Mouse (Mus musculus) hindbrain, embryonic 11.5 days (tissue): ENCODE measurements at regions not wholly inside any gene's neighbourhood (a gene's known extent, or its start where the extent isn't known, plus 50 kb on each side); places are given as distances from the start of the nearest gene placed in this dataset.
A peak's percentile ranks its signal among the peaks of the same experiment; 100 is the strongest.

ENCODE experiments used
- ATAC-seq: fragments of 200-750 bp; cut with Nextera tagmentation; 2 replicates; pipeline ENCODE4 v1.8.0; 2017; ENCODE audit warnings: mild to moderate bottlenecking, moderate TSS enrichment, moderate library complexity; ENCODE audit not compliant: low FRiP score
- DNase-seq: peaks from one replicate; pipeline ENCODE4 v3.0.0-alpha.2; 2015; ENCODE audit warnings: low spot score
- H3K27ac ChIP-seq: fragments of 300-500 bp; sonication (generic); 2 replicates; pipeline ENCODE4 v1.5.1; 2014; ENCODE audit warnings: mild to moderate bottlenecking, low read depth, low read length
- H3K27me3 ChIP-seq: fragments of 300-500 bp; sonication (generic); 2 replicates; pipeline ENCODE4 v1.6.1; 2014; ENCODE audit warnings: mild to moderate bottlenecking, low read length, moderate library complexity, mixed read lengths; ENCODE audit not compliant: control insufficient read depth, insufficient read depth
- H3K36me3 ChIP-seq: fragments of 300-500 bp; sonication (generic); 2 replicates; pipeline ENCODE4 v1.6.1; 2014; ENCODE audit warnings: mild to moderate bottlenecking, low read length, moderate library complexity, mixed read lengths; ENCODE audit not compliant: control insufficient read depth, insufficient read depth
- H3K4me1 ChIP-seq: fragments of 300-500 bp; sonication (generic); replicated peaks from 2 replicates; pipeline ENCODE4 v1.6.1; 2014; ENCODE audit warnings: low read length, mixed read lengths; ENCODE audit not compliant: control insufficient read depth, insufficient read depth
- H3K4me2 ChIP-seq: fragments of 300-500 bp; sonication (generic); replicated peaks from 2 replicates; pipeline ENCODE4 v1.6.1; 2014; ENCODE audit warnings: mild to moderate bottlenecking, low read depth, low read length
- H3K4me3 ChIP-seq: fragments of 300-500 bp; sonication (generic); 2 replicates; pipeline ENCODE4 v1.5.1; 2014; ENCODE audit warnings: low read depth, low read length
- H3K9ac ChIP-seq: fragments of 300-500 bp; sonication (generic); 2 replicates; pipeline ENCODE4 v1.6.1; 2014; ENCODE audit warnings: low read depth, low read length
- H3K9me3 ChIP-seq: fragments of 300-500 bp; sonication (generic); 2 replicates; pipeline ENCODE4 v1.6.1; 2016; ENCODE audit warnings: low read length; ENCODE audit not compliant: control insufficient read depth
- WGBS: fragments of 180-500 bp; shearing (Covaris S2); extraction: QIAGEN DNeasy Blood & Tissue Kit; methylation state at CpG from one replicate; pipeline ENCODE4 v1.1.7; 2014; 5-methylcytosine and 5-hydroxymethylcytosine counted together

DNA sequence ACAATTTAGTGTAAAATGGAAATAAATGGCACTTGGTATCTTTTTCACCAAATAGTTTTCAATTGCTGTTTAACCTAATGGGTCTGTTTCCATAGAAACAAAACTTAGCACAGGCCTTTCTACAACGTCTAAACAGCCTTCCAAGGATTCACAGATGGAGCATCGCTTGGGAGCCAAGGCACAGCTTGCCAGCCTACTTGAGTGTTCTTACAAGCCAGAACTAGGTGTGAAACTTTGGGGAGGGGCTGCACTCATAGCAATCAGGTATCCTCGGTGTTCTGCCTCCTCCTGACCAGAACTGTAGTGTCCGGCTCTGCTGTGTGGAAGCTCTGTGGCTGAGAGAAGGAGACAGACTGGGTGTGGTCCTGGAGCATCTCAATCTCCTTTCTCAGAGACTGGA lies 99.1 kb upstream of the Far2 start:
- ATAC-seq, result no peak
- DNase-seq, result no peak
- no peak overlapping the region for H3K27ac ChIP-seq
- H3K4me3 ChIP-seq, result no peak overlapping the region
- no peaks in the 10 kb centered on the region for H3K9me3 ChIP-seq
- no peaks in the 10 kb centered on the region for H3K27me3 ChIP-seq
- no peak overlapping the region for H3K9ac ChIP-seq
- H3K36me3 ChIP-seq, result no peaks in the 10 kb centered on the region
- no peaks in the 10 kb centered on the region for H3K4me1 ChIP-seq
- H3K4me2 ChIP-seq, result no peak overlapping the region
- 84% methylated on average over 4 of the region's 4 CpGs for WGBS

DNA sequence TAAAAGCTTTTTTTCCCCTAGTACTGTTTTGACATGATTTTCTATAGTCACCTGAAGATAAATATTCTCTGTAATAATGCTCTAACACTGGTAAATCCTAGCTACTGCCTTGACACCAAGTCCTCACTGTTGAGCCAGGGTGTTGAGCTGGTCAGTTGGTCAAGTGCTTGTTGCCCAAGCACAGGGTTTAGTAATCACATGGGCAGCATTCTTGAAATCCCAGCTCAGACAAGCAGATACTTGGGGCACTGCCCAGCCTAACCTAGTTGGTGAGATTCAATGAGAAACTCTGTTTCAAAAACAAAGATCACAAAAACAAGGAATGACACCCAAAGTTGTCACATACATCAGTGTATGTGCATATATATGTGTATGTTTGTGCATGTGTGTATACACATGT lies 95.4 kb upstream of the Far2 start:
- no peak overlapping the region for H3K4me2 ChIP-seq
- no peak overlapping the region for H3K27ac ChIP-seq
- ATAC-seq (no peak), DNase-seq (no peak)
- no peaks in the 10 kb centered on the region for H3K9me3 ChIP-seq
- no peak overlapping the region for H3K9ac ChIP-seq
- no peak overlapping the region for H3K4me3 ChIP-seq
- no peaks in the 10 kb centered on the region for H3K36me3 ChIP-seq
- no peaks in the 10 kb centered on the region for H3K4me1 ChIP-seq
- no peaks in the 10 kb centered on the region for H3K27me3 ChIP-seq

- Histone ChIP-seq H3K9ac (no peak overlapping the region), H3K4me2 (no peak overlapping the region), H3K4me1 (no peaks in the 10 kb centered on the region), H3K36me3 (no peaks in the 10 kb centered on the region), H3K27ac (no peak overlapping the region), H3K9me3 (no peaks in the 10 kb centered on the region), H3K4me3 (no peak overlapping the region), H3K27me3 (no peaks in the 10 kb centered on the region)
- WGBS, result 45% methylated on average over 5 of the region's 5 CpGs
- DNase-seq (peak; percentile 8), ATAC-seq (no peak)
These were observed 93.9 kb upstream of the Far2 start for GRCm38 (mm10) chr6:147953058-147953679.

- Histone ChIP-seq H3K36me3 (no peaks in the 10 kb centered on the region), H3K27ac (no peak overlapping the region), H3K27me3 (no peaks in the 10 kb centered on the region), H3K9me3 (no peaks in the 10 kb centered on the region), H3K4me2 (no peak overlapping the region), H3K4me3 (no peak overlapping the region), H3K4me1 (no peaks in the 10 kb centered on the region), H3K9ac (no peak overlapping the region)
- WGBS, result 81% methylated on average over 7 of the region's 7 CpGs
- ATAC-seq, result no peak
- DNase-seq, result no peak
These were observed 93.3 kb upstream of the Far2 start for GRCm38 (mm10) chr6:147953753-147954152.

- no peaks in the 10 kb centered on the region for H3K4me1 ChIP-seq
- no peaks in the 10 kb centered on the region for H3K36me3 ChIP-seq
- H3K27ac ChIP-seq, result no peak overlapping the region
- H3K9me3 ChIP-seq, result no peaks in the 10 kb centered on the region
- no peak overlapping the region for H3K4me2 ChIP-seq
- no peak overlapping the region for H3K4me3 ChIP-seq
- WGBS, result 80% methylated on average over 1 of the region's 1 CpGs
- no peaks in the 10 kb centered on the region for H3K27me3 ChIP-seq
- no peak overlapping the region for H3K9ac ChIP-seq
- no peak for ATAC-seq
- no peak for DNase-seq
These were observed 92.8 kb upstream of the Far2 start for GRCm38 (mm10) chr6:147954253-147954652.

- DNase-seq, result no peak
- Histone ChIP-seq H3K27me3 (no peaks in the 10 kb centered on the region), H3K4me1 (no peaks in the 10 kb centered on the region), H3K4me2 (no peak overlapping the region), H3K9ac (no peak overlapping the region), H3K4me3 (no peak overlapping the region), H3K36me3 (no peaks in the 10 kb centered on the region), H3K27ac (no peak overlapping the region), H3K9me3 (no peaks in the 10 kb centered on the region)
- 67% methylated on average over 7 of the region's 7 CpGs for WGBS
- ATAC-seq, result no peak
These were observed 91.9 kb upstream of the Far2 start for GRCm38 (mm10) chr6:147954967-147955830.

GRCm38 (mm10) chr6:147964739-147965138 lies 82.3 kb upstream of the Far2 start:
- no peaks in the 10 kb centered on the region for H3K27me3 ChIP-seq
- H3K4me3 ChIP-seq, result no peak overlapping the region
- H3K4me1 ChIP-seq, result no peaks in the 10 kb centered on the region
- H3K36me3 ChIP-seq, result no peaks in the 10 kb centered on the region
- ATAC-seq (no peak), DNase-seq (no peak)
- no peak overlapping the region for H3K27ac ChIP-seq
- no peak overlapping the region for H3K4me2 ChIP-seq
- 87% methylated on average over 4 of the region's 4 CpGs for WGBS
- H3K9me3 ChIP-seq, result no peaks in the 10 kb centered on the region
- H3K9ac ChIP-seq, result no peak overlapping the region

- Histone ChIP-seq H3K4me3 (no peak overlapping the region), H3K27me3 (no peaks in the 10 kb centered on the region), H3K4me2 (no peak overlapping the region), H3K36me3 (no peaks in the 10 kb centered on the region), H3K4me1 (no peaks in the 10 kb centered on the region), H3K9me3 (no peaks in the 10 kb centered on the region), H3K27ac (no peak overlapping the region), H3K9ac (no peak overlapping the region)
- ATAC-seq, result no peak
- WGBS, result 91% methylated on average over 2 of the region's 2 CpGs
- no peak for DNase-seq
These were observed 76.9 kb upstream of the Far2 start for GRCm38 (mm10) chr6:147970162-147970608.

DNA sequence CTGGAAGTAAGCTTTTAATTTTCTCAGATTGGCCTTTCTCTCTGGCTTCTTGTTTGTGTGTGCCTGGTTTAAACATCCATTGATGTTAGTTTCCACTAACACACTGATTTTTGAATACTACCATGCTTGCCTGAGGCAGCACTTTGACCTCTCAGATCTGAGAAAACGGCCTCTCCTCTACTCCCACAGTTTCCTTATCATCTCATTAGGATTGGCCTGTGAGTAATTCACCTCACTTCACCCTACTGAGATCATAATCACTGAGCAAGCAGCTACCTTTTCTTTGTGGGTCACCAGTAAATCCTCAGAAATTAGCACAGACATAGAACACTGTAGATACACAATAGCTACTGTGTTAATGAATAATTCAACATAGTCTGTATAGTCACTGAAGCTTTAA lies 74.5 kb upstream of the Far2 start:
- Histone ChIP-seq H3K4me2 (no peak overlapping the region), H3K9me3 (no peaks in the 10 kb centered on the region), H3K36me3 (no peaks in the 10 kb centered on the region), H3K4me3 (no peak overlapping the region), H3K9ac (no peak overlapping the region), H3K27me3 (no peaks in the 10 kb centered on the region), H3K27ac (no peak overlapping the region), H3K4me1 (no peaks in the 10 kb centered on the region)
- WGBS, result 55% methylated on average over 1 of the region's 1 CpGs
- DNase-seq (no peak), ATAC-seq (no peak)
